Mouse (Mus musculus): ENCODE data around the gene Grasp. TPM values are rescaled to one million over a fixed set of nuclear protein-coding genes. Genes with fewer than 3 reads are reported as not detected.

The Grasp gene
- polyA plus RNA-seq, 1 experiment: 41.0 TPM

GRCm38 (mm10) chr15:101193971-101194370 lies 30.0 kb upstream of the Grasp start:
- TF ChIP-seq CTCF (IDR thresholded peaks at IDR 0.05; ENCODE audit: extremely low read depth, insufficient read depth, low read length) (no peak), POLR2A (IDR thresholded peaks at IDR 0.05; ENCODE audit: extremely low read depth, insufficient read depth, low read length) (no peak)
- H3K4me1 ChIP-seq (ENCODE audit: control insufficient read depth, insufficient read depth, low read length): peaks cover 25% of the 10 kb centered on the region
- H3K4me3 ChIP-seq (ENCODE audit: insufficient read depth, low read length): no peak overlapping the region
- H3K27ac ChIP-seq (ENCODE audit: insufficient read depth, low read length): no peak overlapping the region

GRCm38 (mm10) chr15:101194951-101195823 lies 28.8 kb upstream of the Grasp start:
- peaks cover 22% of the 10 kb centered on the region for H3K4me1 ChIP-seq (ENCODE audit: control insufficient read depth, insufficient read depth, low read length)
- no peak overlapping the region for H3K4me3 ChIP-seq (ENCODE audit: insufficient read depth, low read length)
- TF ChIP-seq CTCF (IDR thresholded peaks at IDR 0.05; ENCODE audit: extremely low read depth, insufficient read depth, low read length) (no peak), POLR2A (IDR thresholded peaks at IDR 0.05; ENCODE audit: extremely low read depth, insufficient read depth, low read length) (no peak)
- H3K27ac ChIP-seq (ENCODE audit: insufficient read depth, low read length): no peak overlapping the region

GRCm38 (mm10) chr15:101196079-101196795 lies 27.8 kb upstream of the Grasp start:
- TF ChIP-seq CTCF (IDR thresholded peaks at IDR 0.05; ENCODE audit: extremely low read depth, insufficient read depth, low read length) (no peak), POLR2A (IDR thresholded peaks at IDR 0.05; ENCODE audit: extremely low read depth, insufficient read depth, low read length) (no peak)
- H3K27ac ChIP-seq (ENCODE audit: insufficient read depth, low read length): no peak overlapping the region
- H3K4me3 ChIP-seq (ENCODE audit: insufficient read depth, low read length): no peak overlapping the region
- peaks cover 15% of the 10 kb centered on the region for H3K4me1 ChIP-seq (ENCODE audit: control insufficient read depth, insufficient read depth, low read length)

GRCm38 (mm10) chr15:101196961-101197360 lies 27.0 kb upstream of the Grasp start:
- Histone ChIP-seq H3K27ac (ENCODE audit: insufficient read depth, low read length) (no peak overlapping the region), H3K4me3 (ENCODE audit: insufficient read depth, low read length) (no peak overlapping the region), H3K4me1 (ENCODE audit: control insufficient read depth, insufficient read depth, low read length) (peaks cover 11% of the 10 kb centered on the region)
- TF ChIP-seq CTCF (IDR thresholded peaks at IDR 0.05; ENCODE audit: extremely low read depth, insufficient read depth, low read length) (no peak), POLR2A (IDR thresholded peaks at IDR 0.05; ENCODE audit: extremely low read depth, insufficient read depth, low read length) (no peak)

- Histone ChIP-seq H3K4me1 (ENCODE audit: control insufficient read depth, insufficient read depth, low read length) (peaks cover 8% of the 10 kb centered on the region; the same call in 1 of the 2 replicates), H3K27ac (ENCODE audit: insufficient read depth, low read length) (no peak overlapping the region), H3K4me3 (ENCODE audit: insufficient read depth, low read length) (no peak overlapping the region)
- TF ChIP-seq CTCF (IDR thresholded peaks at IDR 0.05; ENCODE audit: extremely low read depth, insufficient read depth, low read length) (no peak), POLR2A (IDR thresholded peaks at IDR 0.05; ENCODE audit: extremely low read depth, insufficient read depth, low read length) (no peak)
Observed at GRCm38 (mm10) chr15:101197497-101198179, 26.4 kb upstream of the Grasp start.

GRCm38 (mm10) chr15:101198218-101198617 lies 25.8 kb upstream of the Grasp start:
- Histone ChIP-seq H3K4me1 (ENCODE audit: control insufficient read depth, insufficient read depth, low read length) (peaks cover 6% of the 10 kb centered on the region; the same call in 1 of the 2 replicates), H3K27ac (ENCODE audit: insufficient read depth, low read length) (no peak overlapping the region), H3K4me3 (ENCODE audit: insufficient read depth, low read length) (no peak overlapping the region)
- no peak for TF ChIP-seq POLR2A (IDR thresholded peaks at IDR 0.05; ENCODE audit: extremely low read depth, insufficient read depth, low read length)
- TF ChIP-seq CTCF (IDR thresholded peaks at IDR 0.05; ENCODE audit: extremely low read depth, insufficient read depth, low read length): peak; percentile 96

GRCm38 (mm10) chr15:101198850-101199249 lies 25.1 kb upstream of the Grasp start:
- peaks cover 3% of the 10 kb centered on the region; the same call in 1 of the 2 replicates for H3K4me1 ChIP-seq (ENCODE audit: control insufficient read depth, insufficient read depth, low read length)
- H3K27ac ChIP-seq (ENCODE audit: insufficient read depth, low read length): no peak overlapping the region
- H3K4me3 ChIP-seq (ENCODE audit: insufficient read depth, low read length): no peak overlapping the region
- no peak for TF ChIP-seq POLR2A (IDR thresholded peaks at IDR 0.05; ENCODE audit: extremely low read depth, insufficient read depth, low read length)
- peak; percentile 35; the same call in 1 of the 2 replicates for TF ChIP-seq CTCF (IDR thresholded peaks at IDR 0.05; ENCODE audit: extremely low read depth, insufficient read depth, low read length)

- TF ChIP-seq POLR2A (IDR thresholded peaks at IDR 0.05; ENCODE audit: extremely low read depth, insufficient read depth, low read length) (no peak), CTCF (IDR thresholded peaks at IDR 0.05; ENCODE audit: extremely low read depth, insufficient read depth, low read length) (no peak)
- H3K4me1 ChIP-seq (ENCODE audit: control insufficient read depth, insufficient read depth, low read length): peaks cover 2% of the 10 kb centered on the region; the same call in 1 of the 2 replicates
- H3K4me3 ChIP-seq (ENCODE audit: insufficient read depth, low read length): no peak overlapping the region
- H3K27ac ChIP-seq (ENCODE audit: insufficient read depth, low read length): no peak overlapping the region
Observed at GRCm38 (mm10) chr15:101200777-101201295, 23.2 kb upstream of the Grasp start.

- H3K27ac ChIP-seq (ENCODE audit: insufficient read depth, low read length): no peak overlapping the region
- TF ChIP-seq CTCF (IDR thresholded peaks at IDR 0.05; ENCODE audit: extremely low read depth, insufficient read depth, low read length) (no peak), POLR2A (IDR thresholded peaks at IDR 0.05; ENCODE audit: extremely low read depth, insufficient read depth, low read length) (no peak)
- H3K4me1 ChIP-seq (ENCODE audit: control insufficient read depth, insufficient read depth, low read length): no peaks in the 10 kb centered on the region
- no peak overlapping the region for H3K4me3 ChIP-seq (ENCODE audit: insufficient read depth, low read length)
Observed at GRCm38 (mm10) chr15:101201414-101201813, 22.6 kb upstream of the Grasp start.

Data from cortical plate, adult 2 months (tissue).